Mouse (Mus musculus) neural tube, embryonic 14.5 days (tissue): Measurements from ENCODE around the gene Fdxr. TPM values are rescaled to one million over a fixed set of nuclear protein-coding genes. Genes with fewer than 3 reads are reported as not detected.

Experiments used
- ATAC-seq: fragments of 200-750 bp; cut with Nextera tagmentation; 2 replicates; pipeline ENCODE4 v1.8.0; 2017; ENCODE audit warnings: low read depth, mild to moderate bottlenecking, moderate TSS enrichment, moderate library complexity
- H3K27ac ChIP-seq: fragments of 300-500 bp; sonication (generic); 2 replicates; pipeline ENCODE4 v1.5.1; 2014; ENCODE audit warnings: low read depth, mild to moderate bottlenecking, control low read depth, low read length, moderate library complexity, mixed read lengths
- H3K27me3 ChIP-seq: fragments of 300-500 bp; sonication (generic); 2 replicates; pipeline ENCODE4 v1.6.1; 2014; ENCODE audit warnings: low read length; ENCODE audit not compliant: control insufficient read depth, insufficient read depth
- H3K36me3 ChIP-seq: fragments of 300-500 bp; sonication (generic); 2 replicates; pipeline ENCODE4 v1.6.1; 2014; ENCODE audit warnings: low read length, mixed read lengths; ENCODE audit not compliant: control insufficient read depth, insufficient read depth
- H3K4me1 ChIP-seq: fragments of 300-500 bp; sonication (generic); 2 replicates; pipeline ENCODE4 v1.6.1; 2014; ENCODE audit warnings: low read length; ENCODE audit not compliant: control insufficient read depth, insufficient read depth
- H3K4me2 ChIP-seq: fragments of 300-500 bp; sonication (generic); 2 replicates; pipeline ENCODE4 v1.6.1; 2014; ENCODE audit warnings: mild to moderate bottlenecking, low read depth, low read length, control low read depth
- H3K4me3 ChIP-seq: fragments of 300-500 bp; sonication (generic); 2 replicates; pipeline ENCODE4 v1.5.1; 2014; ENCODE audit warnings: low read depth, low read length, control low read depth, mixed read lengths
- H3K9ac ChIP-seq: fragments of 300-500 bp; sonication (generic); replicated peaks from 2 replicates; pipeline ENCODE4 v1.6.1; 2014; ENCODE audit warnings: low read depth, mild to moderate bottlenecking, control low read depth, low read length, mixed read lengths
- H3K9me3 ChIP-seq: fragments of 300-500 bp; sonication (generic); 2 replicates; pipeline ENCODE4 v1.6.1; 2016; ENCODE audit warnings: low read length; ENCODE audit not compliant: control insufficient read depth
- WGBS: fragments of 180-500 bp; shearing (Covaris S2); extraction: QIAGEN DNeasy Blood & Tissue Kit; methylation state at CpG from one replicate; pipeline ENCODE4 v1.1.7; 2014; 5-methylcytosine and 5-hydroxymethylcytosine counted together
- polyA plus RNA-seq: library from polyadenylated mRNA; unstranded; fragments of >200 nt; fragmentation: Nextera tagmentation; extraction: Ambion mirVana; gene quantifications from 2 replicates; pipeline ENCODE4 v1.2.1, GENCODE M21; 2014

The Fdxr gene
- polyA plus RNA-seq, 1 experiment from 2014 or later: 14.6 TPM

DNA sequence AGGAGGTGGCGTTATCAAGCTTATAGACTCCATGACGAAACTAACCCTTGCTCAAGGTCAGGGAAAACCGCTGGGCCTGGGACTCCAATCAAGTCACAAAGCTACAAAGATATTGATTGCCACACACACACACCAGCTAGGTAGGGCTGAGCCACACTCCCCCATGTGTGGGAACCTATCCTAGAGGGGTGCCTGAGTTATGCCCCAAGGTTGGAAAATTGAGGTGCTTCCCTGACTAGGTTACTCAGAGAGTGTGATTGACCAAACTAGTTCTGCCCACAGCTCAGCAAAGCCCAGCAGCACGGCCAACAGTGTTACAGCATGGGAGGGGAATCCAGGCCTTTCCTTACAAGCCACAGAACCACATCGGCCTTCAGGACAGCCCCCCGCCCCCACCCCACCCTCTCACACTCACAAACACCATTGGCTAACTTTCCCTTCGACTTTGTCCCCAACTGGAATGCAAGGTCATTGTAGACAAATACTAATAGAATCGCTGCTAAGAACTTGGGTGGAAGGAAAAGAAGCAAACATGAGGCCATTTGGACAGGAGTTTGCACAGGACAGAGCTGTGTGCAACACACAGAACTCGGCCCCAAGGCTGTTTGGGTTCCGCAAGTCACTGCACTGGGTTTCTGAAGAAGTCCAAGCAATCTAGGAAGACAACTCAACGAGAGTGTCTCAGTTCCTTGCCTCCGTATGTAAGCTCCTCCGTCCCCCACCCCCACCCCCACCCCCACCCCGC, 16.0 kb upstream of the Fdxr start:
- Histone ChIP-seq H3K4me2 (no peak overlapping the region), H3K27ac (no peak overlapping the region), H3K27me3 (no peaks in the 10 kb centered on the region), H3K9me3 (no peaks in the 10 kb centered on the region), H3K9ac (no peak overlapping the region), H3K4me1 (no peaks in the 10 kb centered on the region), H3K36me3 (no peaks in the 10 kb centered on the region), H3K4me3 (no peak overlapping the region)
- WGBS: 73% methylated on average over 14 of the region's 14 CpGs
- ATAC-seq: no peak

GRCm38 (mm10) chr11:115291503-115291902, 14.7 kb upstream of the Fdxr start:
- Histone ChIP-seq H3K36me3 (no peaks in the 10 kb centered on the region), H3K9me3 (no peaks in the 10 kb centered on the region), H3K9ac (no peak overlapping the region), H3K27ac (no peak overlapping the region), H3K27me3 (no peaks in the 10 kb centered on the region), H3K4me3 (no peak overlapping the region), H3K4me1 (no peaks in the 10 kb centered on the region), H3K4me2 (no peak overlapping the region)
- WGBS: 83% methylated on average over 10 of the region's 10 CpGs
- no peak for ATAC-seq

DNA sequence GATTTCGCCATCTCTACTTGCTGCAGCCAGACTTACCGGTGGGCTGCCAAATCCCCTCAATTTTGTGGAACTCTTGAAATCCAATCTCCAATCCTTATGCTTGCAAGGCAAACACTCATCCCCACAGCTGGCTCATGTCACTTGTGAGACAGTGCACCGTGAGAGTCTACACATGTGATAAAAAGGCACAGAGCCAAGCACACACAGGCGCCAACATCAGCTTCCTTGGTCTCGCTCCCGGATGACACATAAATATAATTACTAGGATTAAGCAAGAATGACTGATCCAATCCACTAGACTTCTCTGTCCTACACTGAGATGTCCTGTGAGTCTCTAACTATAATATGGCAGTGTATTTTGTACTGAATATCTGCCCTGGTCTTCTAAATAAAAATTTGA, 14.1 kb upstream of the Fdxr start:
- Histone ChIP-seq H3K4me2 (no peak overlapping the region), H3K4me3 (no peak overlapping the region), H3K4me1 (no peaks in the 10 kb centered on the region), H3K36me3 (no peaks in the 10 kb centered on the region), H3K27me3 (no peaks in the 10 kb centered on the region), H3K9ac (no peak overlapping the region), H3K9me3 (no peaks in the 10 kb centered on the region), H3K27ac (no peak overlapping the region)
- ATAC-seq: no peak
- WGBS: 71% methylated on average over 6 of the region's 6 CpGs

DNA sequence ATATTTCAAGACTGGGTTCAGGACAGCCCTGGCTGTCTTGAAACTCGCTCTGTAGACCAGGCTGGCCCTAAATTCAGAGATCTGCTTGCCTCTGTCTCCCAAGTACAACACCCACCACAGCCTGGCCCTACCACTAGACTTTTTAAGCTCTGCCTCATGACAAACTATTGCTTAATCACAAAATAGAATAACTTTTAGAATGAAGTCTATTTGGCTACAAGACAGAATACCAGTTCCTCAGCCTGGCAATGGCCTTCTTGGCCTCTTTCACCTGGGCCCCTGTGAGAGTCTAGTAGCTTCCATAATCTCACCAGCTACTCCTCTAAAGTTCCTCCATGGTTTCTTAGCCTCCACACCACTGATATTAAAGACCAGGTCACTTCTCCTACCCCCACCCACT, 13.5 kb upstream of the Fdxr start:
- Histone ChIP-seq H3K27me3 (no peaks in the 10 kb centered on the region), H3K9me3 (no peaks in the 10 kb centered on the region), H3K27ac (no peak overlapping the region), H3K4me1 (no peaks in the 10 kb centered on the region), H3K4me3 (no peak overlapping the region), H3K36me3 (no peaks in the 10 kb centered on the region), H3K4me2 (no peak overlapping the region), H3K9ac (no peak overlapping the region)
- 96% methylated on average over 1 of the region's 1 CpGs for WGBS
- ATAC-seq: no peak

- 84% methylated on average over 8 of the region's 8 CpGs for WGBS
- ATAC-seq: no peak
- Histone ChIP-seq H3K27ac (no peak overlapping the region), H3K27me3 (no peaks in the 10 kb centered on the region), H3K9me3 (no peaks in the 10 kb centered on the region), H3K4me1 (no peaks in the 10 kb centered on the region), H3K4me2 (no peak overlapping the region), H3K9ac (no peak overlapping the region), H3K36me3 (no peaks in the 10 kb centered on the region), H3K4me3 (no peak overlapping the region)
Observed at GRCm38 (mm10) chr11:115289885-115290284, 13.0 kb upstream of the Fdxr start.

GRCm38 (mm10) chr11:115288305-115288704, 11.5 kb upstream of the Fdxr start:
- Histone ChIP-seq H3K9ac (no peak overlapping the region), H3K4me3 (no peak overlapping the region), H3K27me3 (no peaks in the 10 kb centered on the region), H3K4me2 (no peak overlapping the region), H3K36me3 (no peaks in the 10 kb centered on the region), H3K9me3 (no peaks in the 10 kb centered on the region), H3K4me1 (no peaks in the 10 kb centered on the region), H3K27ac (no peak overlapping the region)
- no peak for ATAC-seq
- 90% methylated on average over 2 of the region's 2 CpGs for WGBS

GRCm38 (mm10) chr11:115287386-115287785, 10.5 kb upstream of the Fdxr start:
- Histone ChIP-seq H3K9ac (no peak overlapping the region), H3K9me3 (no peaks in the 10 kb centered on the region), H3K27ac (no peak overlapping the region), H3K27me3 (no peaks in the 10 kb centered on the region), H3K4me2 (no peak overlapping the region), H3K4me3 (no peak overlapping the region), H3K4me1 (no peaks in the 10 kb centered on the region), H3K36me3 (no peaks in the 10 kb centered on the region)
- ATAC-seq: no peak
- 89% methylated on average over 5 of the region's 5 CpGs for WGBS

DNA sequence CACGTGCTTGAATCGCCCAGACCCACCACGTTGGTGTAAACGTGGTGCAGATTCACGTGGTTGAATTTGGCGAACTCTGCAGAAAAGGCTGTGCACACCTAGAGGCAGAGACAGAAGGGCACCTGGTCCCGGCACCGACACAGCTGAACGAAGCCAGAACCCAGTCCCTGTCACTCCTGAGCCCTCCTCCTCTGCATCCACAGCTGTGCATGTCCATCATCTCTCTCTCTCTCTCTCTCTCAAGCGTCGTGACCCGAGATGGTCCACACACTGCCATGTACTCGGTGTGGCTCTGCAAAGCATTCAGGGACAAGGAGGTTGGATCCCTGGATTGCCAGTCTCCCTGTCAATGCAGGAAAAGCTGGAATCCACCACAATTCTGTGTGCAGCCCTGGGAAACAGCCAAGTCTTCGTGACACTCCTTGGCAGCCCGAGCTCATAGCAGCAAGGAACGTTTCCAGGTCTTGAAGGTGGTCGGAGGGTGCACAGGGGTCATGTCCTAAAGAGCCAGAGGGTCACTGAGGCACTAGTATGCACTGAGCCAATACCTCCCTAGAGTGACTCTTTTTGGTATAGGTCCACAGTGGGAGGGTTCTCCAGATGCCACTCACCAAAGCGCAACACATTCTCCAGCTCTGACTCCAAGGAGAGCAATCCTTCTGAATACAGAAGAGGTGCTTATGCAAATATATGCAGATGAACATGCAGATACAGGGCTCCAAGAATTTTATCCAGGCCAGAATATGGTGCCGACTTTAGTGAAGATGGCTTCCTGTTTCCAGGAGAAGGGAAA, 9.5 kb upstream of the Fdxr start:
- Histone ChIP-seq H3K9me3 (no peaks in the 10 kb centered on the region), H3K4me1 (no peaks in the 10 kb centered on the region), H3K4me2 (no peak overlapping the region), H3K36me3 (no peaks in the 10 kb centered on the region), H3K4me3 (no peak overlapping the region), H3K27me3 (no peaks in the 10 kb centered on the region), H3K27ac (no peak overlapping the region), H3K9ac (no peak overlapping the region)
- 76% methylated on average over 19 of the region's 19 CpGs for WGBS
- ATAC-seq: no peak

- Histone ChIP-seq H3K4me2 (no peak overlapping the region), H3K9me3 (no peaks in the 10 kb centered on the region), H3K4me3 (no peak overlapping the region), H3K36me3 (no peaks in the 10 kb centered on the region), H3K9ac (no peak overlapping the region), H3K27me3 (no peaks in the 10 kb centered on the region), H3K27ac (no peak overlapping the region), H3K4me1 (no peaks in the 10 kb centered on the region)
- WGBS: 68% methylated on average over 4 of the region's 4 CpGs
- no peak for ATAC-seq
Observed at GRCm38 (mm10) chr11:115285282-115285681, 8.4 kb upstream of the Fdxr start.
